Mouse (Mus musculus): Measurements from ENCODE around the gene Nxn. TPM values are rescaled to one million over a fixed set of nuclear protein-coding genes. Genes with fewer than 3 reads are reported as not detected.
A peak's percentile ranks its signal among the peaks of the same experiment; 100 is the strongest.

Nxn gene
- polyA plus RNA-seq, 1 experiment from 2014 or later = 107 TPM

DNA sequence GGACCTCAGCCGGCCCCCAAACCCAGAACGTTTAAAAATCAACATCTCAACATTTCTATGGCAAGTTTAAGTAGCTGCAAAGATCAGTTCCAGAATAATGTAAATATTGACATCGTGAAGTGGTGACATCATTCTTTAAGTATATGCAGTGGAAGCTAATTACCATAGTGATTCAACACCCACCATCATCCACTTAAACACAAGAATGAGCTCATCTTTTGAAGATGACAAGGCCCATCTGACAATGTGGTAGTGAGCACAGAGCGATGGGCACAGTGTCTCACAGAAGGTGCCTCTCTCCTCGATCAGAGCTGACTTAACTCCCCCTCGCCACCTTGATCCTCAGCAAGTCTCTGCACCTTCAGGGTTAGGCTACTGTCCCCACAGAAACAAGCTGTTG, 26.8 kb upstream of the Nxn start:
- ChIA-PET POLR2A (no interaction called here), CTCF (interaction anchor here (0.7 to 1.5 kb wide), 3 partner anchors 11 to 33 kb away, joined by 3 read pairs; no protein-coding TSS in a partner anchor)
- no peak for DNase-seq (ENCODE audit: low read depth, low spot score)

DNA sequence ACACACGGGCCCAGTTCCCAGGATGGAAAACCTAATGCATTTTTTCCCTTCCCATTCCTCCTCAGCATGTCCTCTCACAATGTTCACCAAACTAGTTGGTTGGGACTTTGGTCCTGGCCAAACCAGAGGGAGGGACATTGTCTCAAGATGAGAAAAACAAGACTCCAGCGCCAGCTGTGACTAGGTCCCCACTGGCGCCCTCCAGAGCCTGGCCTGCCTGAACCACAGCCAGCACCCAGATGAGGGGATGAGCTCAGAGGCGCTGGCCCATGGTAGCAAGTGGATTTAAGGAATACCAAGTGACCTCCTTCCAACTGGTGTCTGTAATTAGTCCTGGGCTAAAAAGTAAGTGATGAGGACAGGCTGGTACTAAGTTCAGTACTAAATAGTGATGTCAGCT, 22.0 kb upstream of the Nxn start:
- ChIA-PET CTCF (interaction anchor here (0.7 to 4.4 kb wide), 6 partner anchors 10 to 225 kb away, joined by 3 to 29 read pairs (median 4); no protein-coding TSS in a partner anchor), POLR2A (no interaction called here)
- in situ Hi-C loops (cut with MboI; ENCODE audit: low pct_unique_long_range_greater_than_20kb) = loop anchor here (25.0 kb wide), 1 partner anchor 509 kb away; no protein-coding TSS in a partner anchor
- DNase-seq (ENCODE audit: low read depth, low spot score) (no peak), ATAC-seq (peak; percentile 25)
- H3K27me3 ChIP-seq = no peaks in the 10 kb centered on the region
- no peak for TF ChIP-seq CTCF (IDR thresholded peaks at IDR 0.05)

More for the DNA sequence above, 26.8 kb upstream of the Nxn start:
- no peak for TF ChIP-seq CTCF (IDR thresholded peaks at IDR 0.05)
- H3K27me3 ChIP-seq = no peaks in the 10 kb centered on the region
- in situ Hi-C loops (cut with MboI; ENCODE audit: low pct_unique_long_range_greater_than_20kb) = no loop called here
- ATAC-seq = no peak

DNA sequence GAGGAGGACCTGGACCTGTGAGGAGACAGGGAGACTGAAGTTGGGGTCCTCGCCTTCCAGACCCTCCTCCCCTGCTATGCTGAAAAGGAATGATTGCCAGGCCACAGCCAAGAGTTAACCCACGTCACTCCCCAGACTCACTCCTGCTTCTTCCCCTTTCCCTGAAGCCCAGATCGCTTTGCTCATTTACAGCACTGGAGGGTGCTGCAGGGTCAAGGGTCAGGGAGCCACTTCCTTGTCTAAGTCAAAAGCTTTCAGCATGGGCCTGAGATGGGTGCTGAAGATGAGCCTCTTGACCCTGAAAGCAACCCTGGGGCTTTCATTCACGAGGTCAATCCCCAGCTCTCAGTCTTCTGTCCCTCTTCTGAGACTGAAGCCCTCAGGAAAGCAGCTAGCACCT, 20.2 kb upstream of the Nxn start:
- no peaks in the 10 kb centered on the region for H3K27me3 ChIP-seq
- ChIA-PET POLR2A (no interaction called here), CTCF (interaction anchor here (1.0 to 4.4 kb wide), 3 partner anchors 8 to 35 kb away, joined by 4 to 29 read pairs (median 5); partner anchors contain the start of gene Timm22)
- ATAC-seq (no peak), DNase-seq (ENCODE audit: low read depth, low spot score) (no peak)
- TF ChIP-seq CTCF (IDR thresholded peaks at IDR 0.05) = no peak
- in situ Hi-C loops (cut with MboI; ENCODE audit: low pct_unique_long_range_greater_than_20kb) = loop anchor here (25.0 kb wide), 1 partner anchor 507 kb away; no protein-coding TSS in a partner anchor

DNA sequence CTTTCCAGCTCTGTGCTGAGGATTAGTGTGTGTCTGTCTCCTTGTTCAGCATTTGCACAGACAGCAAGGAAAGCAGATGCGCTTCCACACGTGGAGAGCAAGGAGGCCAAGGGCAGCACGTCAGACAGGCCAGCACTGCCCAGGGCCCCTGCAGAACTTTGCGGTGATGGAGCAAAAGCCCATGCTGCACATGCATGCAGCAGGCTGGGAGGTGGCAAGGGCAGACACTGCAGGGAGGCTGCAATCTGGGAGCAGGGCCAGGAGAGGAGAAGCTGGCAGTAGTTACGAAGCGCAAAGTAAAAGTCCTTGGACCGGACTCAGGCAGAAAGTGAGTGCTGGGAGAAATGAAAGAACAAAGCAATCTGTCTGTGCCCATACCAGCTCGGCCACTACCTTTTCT, 19.5 kb upstream of the Nxn start:
- DNase-seq (ENCODE audit: low read depth, low spot score) = no peak
- in situ Hi-C loops (cut with MboI; ENCODE audit: low pct_unique_long_range_greater_than_20kb) = loop anchor here (25.0 kb wide), 1 partner anchor 506 kb away; no protein-coding TSS in a partner anchor
- H3K27me3 ChIP-seq = no peaks in the 10 kb centered on the region
- TF ChIP-seq CTCF (IDR thresholded peaks at IDR 0.05) = no peak
- CTCF ChIA-PET = interaction anchor here (1.4 kb wide), 1 partner anchor 12 kb away, joined by 4 read pairs; the partner anchor contains the start of gene Timm22
- ATAC-seq = no peak
- POLR2A ChIA-PET = no interaction called here

DNA sequence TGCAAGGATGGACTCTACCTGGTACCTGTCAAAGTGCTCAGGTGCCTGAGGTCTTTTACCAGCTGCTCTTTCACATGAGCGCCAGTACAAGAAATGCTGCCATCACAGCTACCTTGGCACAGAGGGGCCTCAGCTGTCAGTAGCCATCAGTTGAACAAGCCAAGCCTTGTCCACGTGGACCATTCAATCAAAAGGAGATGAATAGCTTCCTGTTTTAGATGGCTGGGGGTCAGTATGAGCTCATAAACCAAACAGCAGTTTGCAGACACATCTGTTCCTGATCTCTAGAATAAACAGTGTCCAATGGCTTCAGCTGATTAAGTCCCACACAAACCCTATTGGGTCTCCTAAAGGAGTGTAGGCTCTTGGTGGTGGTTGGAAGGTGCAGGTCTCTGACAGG, 17.0 kb upstream of the Nxn start:
- no peak for DNase-seq (ENCODE audit: low read depth, low spot score)
- ATAC-seq = no peak
- ChIA-PET CTCF (no interaction called here), POLR2A (no interaction called here)
- in situ Hi-C loops (cut with MboI; ENCODE audit: low pct_unique_long_range_greater_than_20kb) = loop anchor here (25.0 kb wide), 1 partner anchor 504 kb away; no protein-coding TSS in a partner anchor
- H3K27me3 ChIP-seq = no peaks in the 10 kb centered on the region
- no peak for TF ChIP-seq CTCF (IDR thresholded peaks at IDR 0.05)

DNA sequence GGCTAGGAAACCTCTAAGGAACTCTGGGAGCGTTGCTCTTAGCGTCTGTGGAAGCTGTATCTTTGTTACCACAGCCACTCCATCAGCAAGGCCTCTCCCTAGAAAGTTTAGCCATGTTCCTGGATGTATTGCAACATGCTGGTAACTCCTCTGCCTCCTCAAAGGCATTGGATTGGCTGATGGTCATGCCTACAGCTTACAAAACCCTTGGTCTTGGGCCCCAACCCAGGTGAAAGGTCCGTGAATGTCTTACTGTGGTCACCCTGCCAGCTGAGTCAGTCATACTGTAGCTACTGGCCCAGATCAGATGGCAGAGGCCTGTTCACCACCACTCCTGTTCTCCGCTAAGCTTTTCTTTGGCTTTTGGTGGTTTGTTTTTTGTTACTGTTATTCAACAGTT, 16.1 kb upstream of the Nxn start:
- CTCF ChIA-PET = interaction anchor here (0.9 to 1.6 kb wide), 3 partner anchors 10 to 92 kb away, joined by 3 to 4 read pairs (median 3); no protein-coding TSS in a partner anchor
- in situ Hi-C loops (cut with MboI; ENCODE audit: low pct_unique_long_range_greater_than_20kb) = loop anchor here (25.0 kb wide), 1 partner anchor 503 kb away; no protein-coding TSS in a partner anchor
- DNase-seq (ENCODE audit: low read depth, low spot score) (no peak), ATAC-seq (no peak)
- POLR2A ChIA-PET = interaction anchor here (0.7 kb wide), 1 partner anchor 15 kb away, joined by 3 read pairs; no protein-coding TSS in a partner anchor
- H3K27me3 ChIP-seq = no peaks in the 10 kb centered on the region
- no peak for TF ChIP-seq CTCF (IDR thresholded peaks at IDR 0.05)

DNA sequence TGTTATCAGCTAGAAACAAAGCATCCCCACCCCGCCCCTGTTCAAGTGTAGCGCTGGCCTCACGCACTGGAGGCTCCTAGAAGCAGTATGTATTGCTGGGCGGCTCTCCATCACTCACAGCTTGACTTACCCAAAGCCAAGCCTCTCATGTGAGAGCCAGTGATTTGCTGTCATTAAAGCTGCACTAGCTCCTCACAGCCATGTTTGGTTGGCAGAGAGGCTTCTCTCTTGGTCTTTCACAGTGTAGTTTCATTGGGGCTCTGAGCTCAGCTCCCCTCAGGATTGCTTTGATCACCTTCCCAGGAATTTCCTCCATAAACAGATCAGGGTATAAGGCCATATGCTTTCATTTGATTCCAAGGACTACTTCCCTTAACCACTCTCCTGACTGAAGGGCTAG, 14.3 kb upstream of the Nxn start:
- TF ChIP-seq CTCF (IDR thresholded peaks at IDR 0.05) = no peak
- in situ Hi-C loops (cut with MboI; ENCODE audit: low pct_unique_long_range_greater_than_20kb) = loop anchor here (25.0 kb wide), 1 partner anchor 501 kb away; no protein-coding TSS in a partner anchor
- ChIA-PET POLR2A (interaction anchor here (0.7 kb wide), 1 partner anchor 24 kb away, joined by 3 read pairs; no protein-coding TSS in a partner anchor), CTCF (interaction anchor here (0.9 to 4.0 kb wide), 5 partner anchors 8 to 233 kb away, joined by 3 to 29 read pairs (median 3); no protein-coding TSS in a partner anchor)
- DNase-seq (ENCODE audit: low read depth, low spot score) = no peak
- ATAC-seq = no peak
- no peaks in the 10 kb centered on the region for H3K27me3 ChIP-seq

DNA sequence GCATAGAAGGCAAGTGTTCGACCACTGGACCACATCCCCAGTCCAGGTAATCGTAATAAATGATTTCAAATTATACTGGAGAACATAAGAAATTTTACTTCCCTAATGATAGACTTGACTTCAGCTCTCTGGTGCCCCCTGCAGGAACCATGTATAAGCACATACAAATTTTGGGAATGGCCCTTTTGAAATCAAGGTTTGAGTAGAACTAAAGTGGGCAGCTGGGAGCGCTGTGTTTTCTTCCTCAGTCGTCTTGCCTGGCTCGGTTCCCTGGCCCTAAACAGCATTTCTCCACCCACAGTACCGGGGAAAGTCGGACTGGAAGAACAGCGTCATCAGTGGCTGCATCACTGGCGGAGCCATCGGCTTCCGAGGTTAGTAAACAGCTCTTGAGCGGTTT, 11.9 kb upstream of the Nxn start:
- ChIA-PET CTCF (interaction anchor here (1.3 to 4.0 kb wide), 5 partner anchors 10 to 189 kb away, joined by 3 to 29 read pairs (median 9); no protein-coding TSS in a partner anchor), POLR2A (no interaction called here)
- in situ Hi-C loops (cut with MboI; ENCODE audit: low pct_unique_long_range_greater_than_20kb) = loop anchor here (25.0 kb wide), 1 partner anchor 499 kb away; no protein-coding TSS in a partner anchor
- no peaks in the 10 kb centered on the region for H3K27me3 ChIP-seq
- ATAC-seq (no peak), DNase-seq (ENCODE audit: low read depth, low spot score) (no peak)
- TF ChIP-seq CTCF (IDR thresholded peaks at IDR 0.05) = peak; percentile 80

DNA sequence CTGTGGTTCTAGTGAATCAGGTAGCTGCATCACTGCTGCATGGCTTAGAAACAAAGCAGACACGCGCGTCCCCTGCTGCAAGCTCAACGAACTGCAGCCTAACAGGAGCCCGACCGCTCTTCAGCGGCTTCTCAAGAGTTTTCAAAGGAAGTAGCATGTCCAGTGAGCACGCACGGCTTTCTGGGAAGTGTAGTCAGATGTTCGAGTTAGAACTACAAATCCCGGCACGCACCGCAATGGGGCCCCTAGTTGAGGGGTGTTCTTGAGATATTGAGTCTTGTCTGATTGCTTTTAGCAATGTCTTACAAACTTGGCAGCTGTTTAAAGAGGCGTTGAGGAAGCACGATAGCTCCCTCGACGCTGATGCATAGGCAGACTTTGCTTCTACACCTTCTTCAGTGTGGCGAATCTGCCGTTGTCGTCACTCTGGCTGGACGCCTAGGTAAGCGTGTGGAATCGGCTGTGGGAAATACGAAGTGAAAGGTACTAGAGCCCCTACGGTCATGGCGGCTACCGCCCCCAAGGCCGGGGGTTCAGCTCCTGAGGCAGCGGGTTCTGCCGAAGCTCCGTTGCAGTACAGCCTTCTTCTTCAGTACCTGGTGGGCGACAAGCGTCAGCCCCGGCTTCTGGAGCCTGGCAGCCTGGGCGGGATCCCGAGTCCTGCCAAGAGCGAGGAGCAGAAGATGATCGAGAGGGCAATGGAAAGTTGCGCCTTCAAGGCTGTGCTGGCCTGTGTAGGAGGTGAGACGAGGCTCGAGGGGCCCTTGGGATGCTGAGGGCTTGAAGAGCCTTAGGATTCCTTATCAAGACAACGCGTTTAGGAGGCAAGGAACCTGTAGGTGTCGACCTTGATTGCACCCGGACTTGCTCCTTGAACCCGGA, 8.0 kb upstream of the Nxn start, which contains the start of gene Timm22:
Gene Timm22, plus strand, starts transcription at position 251 of the 882 bp plus-strand sequence.
- DNase-seq (ENCODE audit: low read depth, low spot score) = peak; percentile 98
- no peaks in the 10 kb centered on the region for H3K27me3 ChIP-seq
- peak; percentile 99 for TF ChIP-seq CTCF (IDR thresholded peaks at IDR 0.05)
- ATAC-seq = peak; percentile 84
- POLR2A ChIA-PET = interaction anchor here (1.5 kb wide), 1 partner anchor 235 kb away, joined by 3 read pairs; no protein-coding TSS in a partner anchor
- in situ Hi-C loops (cut with MboI; ENCODE audit: low pct_unique_long_range_greater_than_20kb) = loop anchor here (10.0 to 25.0 kb wide), 4 partner anchors 322 to 622 kb away; no protein-coding TSS in a partner anchor
- CTCF ChIA-PET = interaction anchor here (0.7 to 1.7 kb wide), 10 partner anchors 10 to 494 kb away, joined by 3 to 9 read pairs (median 4); partner anchors contain the start of genes Dbil5 and Gemin4
